ENCODE assay signal across 9 mouse cellular contexts in genomic region chr4:149415651-149416169, GRCm38 (mm10). TPM values are rescaled to one million over a fixed set of nuclear protein-coding genes. Genes with fewer than 3 reads are reported as not detected.
DNase-seq lines count a peak whose midpoint lies in the region; ATAC-seq and TF ChIP-seq lines count a peak whose summit lies in the region.
"Had no signal": no experiment of that assay in that cellular context is flagged by ENCODE, and none has a peak within 500 bp of the region (broad histone marks: within the 10 kb centered on the region; RNA-seq: fewer than 3 reads in every experiment).

No protein-coding gene starts in this region.

- TF ChIP-seq CTCF in cerebellum, adult 2 months (IDR thresholded peaks at IDR 0.05; ENCODE audit: borderline replicate concordance, insufficient read depth, low read depth, low read length), result no peak
- TF ChIP-seq CTCF in midbrain, postnatal 0 days (IDR thresholded peaks at IDR 0.05), result no peak
- TF ChIP-seq CTCF in stomach, postnatal 0 days (IDR thresholded peaks at IDR 0.05; ENCODE audit: low read depth), result no peak

- no peak overlapping the region for H3K4me3 ChIP-seq in cerebellum, adult 2 months (replicated peaks; ENCODE audit: insufficient read depth, low read depth, low read length)
- no peak overlapping the region for H3K4me3 ChIP-seq in midbrain, postnatal 0 days (ENCODE audit: low read depth, low read length)
- no peak overlapping the region for H3K4me3 ChIP-seq in midbrain, embryonic 11.5 days (ENCODE audit: low read depth, low read length)
- no peak overlapping the region for H3K4me3 ChIP-seq in stomach, postnatal 0 days (ENCODE audit: low read depth, low read length)

- H3K36me3 ChIP-seq in midbrain, postnatal 0 days (ENCODE audit: insufficient read depth, low read length), result no peaks in the 10 kb centered on the region
- no peaks in the 10 kb centered on the region for H3K36me3 ChIP-seq in midbrain, embryonic 11.5 days (ENCODE audit: control insufficient read depth, insufficient read depth, low read length)
- no peaks in the 10 kb centered on the region for H3K36me3 ChIP-seq in stomach, postnatal 0 days (ENCODE audit: control insufficient read depth, insufficient read depth, low read length)

- H3K4me1 ChIP-seq in cerebellum, adult 2 months (ENCODE audit: control insufficient read depth, insufficient read depth, low read length), result peaks cover 36% of the 10 kb centered on the region
- H3K4me1 ChIP-seq in midbrain, postnatal 0 days (ENCODE audit: insufficient read depth, low read length), result no peaks in the 10 kb centered on the region
- no peaks in the 10 kb centered on the region; the same call in 1 of the 2 replicates for H3K4me1 ChIP-seq in midbrain, embryonic 11.5 days (ENCODE audit: control insufficient read depth, insufficient read depth, low read length)
- no peaks in the 10 kb centered on the region; the same call in 1 of the 2 replicates for H3K4me1 ChIP-seq in stomach, postnatal 0 days (replicated peaks; ENCODE audit: control insufficient read depth, insufficient read depth)

- no peaks in the 10 kb centered on the region for H3K9me3 ChIP-seq in midbrain, postnatal 0 days (ENCODE audit: low read length)
- H3K9me3 ChIP-seq in midbrain, embryonic 11.5 days (ENCODE audit: control insufficient read depth, low read length), result no peaks in the 10 kb centered on the region
- no peaks in the 10 kb centered on the region for H3K9me3 ChIP-seq in stomach, postnatal 0 days (ENCODE audit: control insufficient read depth, low read length)

- no peak for ATAC-seq in midbrain, postnatal 0 days (ENCODE audit: low FRiP score)
- no peak for ATAC-seq in midbrain, embryonic 11.5 days (ENCODE audit: low FRiP score)
- ATAC-seq in stomach, postnatal 0 days (ENCODE audit: low FRiP score, low TSS enrichment), result peak; percentile 69

- H3K27me3 ChIP-seq in cerebellum, adult 2 months (ENCODE audit: control insufficient read depth, insufficient read depth, low read length), result no peaks in the 10 kb centered on the region
- no peaks in the 10 kb centered on the region for H3K27me3 ChIP-seq in midbrain, postnatal 0 days (ENCODE audit: insufficient read depth, low read length)
- no peaks in the 10 kb centered on the region for H3K27me3 ChIP-seq in midbrain, embryonic 11.5 days (ENCODE audit: control insufficient read depth, insufficient read depth, low read length)
- H3K27me3 ChIP-seq in stomach, postnatal 0 days (ENCODE audit: control insufficient read depth, insufficient read depth, low read length), result no peaks in the 10 kb centered on the region

- H3K27ac ChIP-seq in cerebellum, adult 2 months (ENCODE audit: insufficient read depth, low read length), result peak overlapping the region; percentile 40
- peak overlapping the region; percentile 26; the same call in 1 of the 2 replicates for H3K27ac ChIP-seq in midbrain, postnatal 0 days (ENCODE audit: low read depth, low read length)
- H3K27ac ChIP-seq in midbrain, embryonic 11.5 days (ENCODE audit: low read depth, low read length), result no peak overlapping the region
- H3K27ac ChIP-seq in stomach, postnatal 0 days (replicated peaks), result peak overlapping the region; percentile 45; the same call in 1 of the 2 replicates

- WGBS in cerebellum, adult 2 months, result 14% methylated on average over 13 of the region's 13 CpGs
- WGBS in midbrain, postnatal 0 days, result 54% methylated on average over 13 of the region's 13 CpGs
- 77% methylated on average over 13 of the region's 13 CpGs for WGBS in midbrain, embryonic 11.5 days
- 41% methylated on average over 13 of the region's 13 CpGs for WGBS in stomach, postnatal 0 days

- no peak overlapping the region for H3K4me2 ChIP-seq in midbrain, postnatal 0 days (ENCODE audit: low read depth, low read length, poor library complexity, severe bottlenecking)
- no peak overlapping the region for H3K4me2 ChIP-seq in midbrain, embryonic 11.5 days
- no peak overlapping the region for H3K4me2 ChIP-seq in stomach, postnatal 0 days (replicated peaks; ENCODE audit: low read depth)

- no peak for TF ChIP-seq EP300 in stomach, postnatal 0 days (optimal IDR thresholded peaks at IDR 0.05)

- no peak overlapping the region for H3K9ac ChIP-seq in midbrain, postnatal 0 days (replicated peaks; ENCODE audit: low read length, poor library complexity, severe bottlenecking)
- no peak overlapping the region for H3K9ac ChIP-seq in midbrain, embryonic 11.5 days (ENCODE audit: low read length)
- H3K9ac ChIP-seq in stomach, postnatal 0 days (ENCODE audit: low read length), result no peak overlapping the region

- TF ChIP-seq POLR2A in cerebellum, adult 2 months (IDR thresholded peaks at IDR 0.05; ENCODE audit: borderline replicate concordance, insufficient read depth, low read length), result no peak

- DNase-seq in cerebellum, adult 2 months, result no peak
- no peak for DNase-seq in cerebellum, adult 9-11 months
- peak; percentile 21 for DNase-seq in midbrain, postnatal 0 days (ENCODE audit: low spot score)
- no peak for DNase-seq in midbrain, embryonic 11.5 days (ENCODE audit: low spot score, missing footprints)
- peak; percentile 52 to 85 for DNase-seq in kidney, postnatal 36 days
- DNase-seq in stomach, postnatal 0 days (ENCODE audit: low spot score), result no peak
- DNase-seq in cerebellum, adult 11-12 months, result no peak
- DNase-seq in layer of hippocampus, adult 9-11 months, result no peak

RNA-seq across cellular contexts. Expression of gene Ube4b, which starts 10.8 kb away (rescaled TPM):
- polyA plus RNA-seq in cerebellum, adult 2 months (2012; rRNA removed), result 123 and 132 TPM in 2 replicates
- total RNA-seq in midbrain, postnatal 0 days (2014; rRNA removed), result 94.4 and 113 TPM in 2 replicates
- 46.2 and 51.9 TPM in 2 replicates for polyA plus RNA-seq in midbrain, postnatal 0 days (2015; fragmentation: Nextera tagmentation; extraction: Ambion mirVana)
- 53.3 and 53.7 TPM in 2 replicates for polyA plus RNA-seq in midbrain, embryonic 11.5 days (2014; fragmentation: Nextera tagmentation; extraction: Ambion mirVana)
- 14.4 and 15.8 TPM in 2 replicates for polyA plus RNA-seq in stomach, postnatal 0 days (2015; fragmentation: Nextera tagmentation; extraction: Ambion mirVana)

RNA-seq across cellular contexts. Expression of gene Rbp7, which starts 39.1 kb away (rescaled TPM):
- 0.54 and 0.74 TPM in 2 replicates for polyA plus RNA-seq in cerebellum, adult 2 months (2012; rRNA removed)
- not detected in 2 replicates for total RNA-seq in midbrain, postnatal 0 days (2014; rRNA removed)
- 0.44 and 0.49 TPM in 2 replicates for polyA plus RNA-seq in midbrain, postnatal 0 days (2015; fragmentation: Nextera tagmentation; extraction: Ambion mirVana)
- polyA plus RNA-seq in midbrain, embryonic 11.5 days (2014; fragmentation: Nextera tagmentation; extraction: Ambion mirVana), result not detected in 2 replicates
- 6.3 and 7.7 TPM in 2 replicates for polyA plus RNA-seq in stomach, postnatal 0 days (2015; fragmentation: Nextera tagmentation; extraction: Ambion mirVana)
- total RNA-seq: layer of hippocampus, adult 18-20 months had no signal

Comparison
In these comparisons a context has a peak if more than half of its experiments do, and no peak if none do; other contexts are left out.
1. DNase-seq: peak in midbrain, postnatal 0 days (single experiment) and kidney, postnatal 36 days (2 of 2); none in cerebellum, adult 2 months (0 of 2), cerebellum, adult 9-11 months (single experiment), midbrain, embryonic 11.5 days (single experiment), stomach, postnatal 0 days (single experiment), cerebellum, adult 11-12 months (single experiment) and layer of hippocampus, adult 9-11 months (single experiment).